24 mouse cellular contexts compared by ENCODE assay signal in genomic region chr2:103325301-103326048, GRCm38 (mm10). TPM values are rescaled to one million over a fixed set of nuclear protein-coding genes. Genes with fewer than 3 reads are reported as not detected.
DNase-seq lines count a peak whose midpoint lies in the region; ATAC-seq lines count a peak whose summit lies in the region.
"Had no signal": no experiment of that assay in that cellular context is flagged by ENCODE, and none has a peak within 500 bp of the region (broad histone marks: within the 10 kb centered on the region; RNA-seq: fewer than 3 reads in every experiment).

No protein-coding gene starts in this region.

- H3K4me1 ChIP-seq in kidney, embryonic 16.5 days (ENCODE audit: insufficient read depth, low read length), result peaks cover 15% of the 10 kb centered on the region
- peaks cover 34% of the 10 kb centered on the region for H3K4me1 ChIP-seq in lung, embryonic 15.5 days
- peaks cover 14% of the 10 kb centered on the region for H3K4me1 ChIP-seq in stomach, embryonic 15.5 days
- H3K4me1 ChIP-seq: embryonic facial prominence, embryonic 15.5 days; forebrain, embryonic 12.5 days; neural tube, embryonic 15.5 days had no signal

- no peaks in the 10 kb centered on the region for H3K36me3 ChIP-seq in kidney, embryonic 16.5 days (ENCODE audit: insufficient read depth, low read length)
- no peaks in the 10 kb centered on the region for H3K36me3 ChIP-seq in lung, embryonic 15.5 days
- no peaks in the 10 kb centered on the region for H3K36me3 ChIP-seq in stomach, embryonic 15.5 days
- H3K36me3 ChIP-seq: embryonic facial prominence, embryonic 15.5 days; forebrain, embryonic 12.5 days; liver, embryonic 13.5 days; neural tube, embryonic 15.5 days had no signal

- no peaks in the 10 kb centered on the region for H3K9me3 ChIP-seq in kidney, embryonic 16.5 days (ENCODE audit: low read length)
- no peaks in the 10 kb centered on the region for H3K9me3 ChIP-seq in lung, embryonic 15.5 days
- H3K9me3 ChIP-seq in stomach, embryonic 15.5 days, result no peaks in the 10 kb centered on the region
- H3K9me3 ChIP-seq: embryonic facial prominence, embryonic 15.5 days; forebrain, embryonic 12.5 days; liver, embryonic 13.5 days; neural tube, embryonic 15.5 days had no signal

- no peak overlapping the region for H3K4me3 ChIP-seq in kidney, embryonic 16.5 days (ENCODE audit: low read length)
- no peak overlapping the region for H3K4me3 ChIP-seq in lung, embryonic 15.5 days
- no peak overlapping the region for H3K4me3 ChIP-seq in stomach, embryonic 15.5 days (replicated peaks)
- H3K4me3 ChIP-seq: embryonic facial prominence, embryonic 15.5 days; forebrain, embryonic 12.5 days; layer of hippocampus, adult 2 months; liver, embryonic 13.5 days; myocyte; neural tube, embryonic 15.5 days had no signal

- 71% methylated on average over 7 of the region's 7 CpGs for WGBS in kidney, embryonic 16.5 days
- 54% methylated on average over 7 of the region's 7 CpGs for WGBS in lung, embryonic 15.5 days
- WGBS in stomach, embryonic 15.5 days, result 58% methylated on average over 7 of the region's 7 CpGs

- peak; percentile 67; the same call in 1 of the 2 replicates for ATAC-seq in kidney, embryonic 16.5 days (ENCODE audit: low FRiP score, low TSS enrichment)
- peak; percentile 64 for ATAC-seq in lung, embryonic 15.5 days (ENCODE audit: borderline replicate concordance, extremely low read depth, low FRiP score, low TSS enrichment)
- peak; percentile 88 for ATAC-seq in stomach, embryonic 15.5 days (ENCODE audit: insufficient read depth, low FRiP score, low read depth)
- ATAC-seq: activated CD4-positive, CD25-positive, alpha-beta regulatory T cell, adult 4 months; inflammation-experienced regulatory T-cells, adult 6 months had no signal

- H3K27ac ChIP-seq in kidney, embryonic 16.5 days (ENCODE audit: low read length), result peak overlapping the region; percentile 52; the same call in 1 of the 2 replicates
- H3K27ac ChIP-seq in lung, embryonic 15.5 days, result peak overlapping the region; percentile 86
- H3K27ac ChIP-seq in stomach, embryonic 15.5 days, result peak overlapping the region; percentile 86
- H3K27ac ChIP-seq: embryonic facial prominence, embryonic 15.5 days; forebrain, embryonic 12.5 days; layer of hippocampus, adult 2 months; liver, embryonic 13.5 days; neural tube, embryonic 15.5 days had no signal

- no peak overlapping the region for H3K9ac ChIP-seq in kidney, embryonic 16.5 days (replicated peaks; ENCODE audit: low read length)
- no peak overlapping the region for H3K9ac ChIP-seq in lung, embryonic 15.5 days
- no peak overlapping the region for H3K9ac ChIP-seq in stomach, embryonic 15.5 days
- H3K9ac ChIP-seq: embryonic facial prominence, embryonic 15.5 days; forebrain, embryonic 12.5 days; liver, embryonic 13.5 days; neural tube, embryonic 15.5 days had no signal

- DNase-seq in kidney, adult 18-20 months, result no peak
- DNase-seq in fat pad, adult 2 months (ENCODE audit: extremely low read depth, low read depth, low spot score), result peak; percentile 74
- no peak for DNase-seq in adrenal gland, adult (ENCODE audit: inconsistent age in 2 of 2, low spot score in 1 of 2)
- no peak for DNase-seq in adrenal gland, adult 18-20 months (ENCODE audit: low spot score in 2 of 2)
- DNase-seq: B cell, adult 2 months; cerebellum, adult 9-11 months; embryo, embryonic 11 days; gastrocnemius, postnatal 14 days; liver, embryonic 13.5 days; midbrain, embryonic 14.5 days; thymus, postnatal 4 days had no signal

- H3K4me2 ChIP-seq in kidney, embryonic 16.5 days (replicated peaks; ENCODE audit: low read depth, low read length), result no peak overlapping the region
- no peak overlapping the region for H3K4me2 ChIP-seq in lung, embryonic 15.5 days
- H3K4me2 ChIP-seq in stomach, embryonic 15.5 days, result 0 out of 2 replicates have a peak overlapping the region, but pooled peaks have one; percentile 15
- H3K4me2 ChIP-seq: embryonic facial prominence, embryonic 15.5 days; forebrain, embryonic 12.5 days; liver, embryonic 13.5 days; neural tube, embryonic 15.5 days had no signal

- no peaks in the 10 kb centered on the region for H3K27me3 ChIP-seq in kidney, embryonic 16.5 days (ENCODE audit: insufficient read depth, low read length)
- no peaks in the 10 kb centered on the region for H3K27me3 ChIP-seq in lung, embryonic 15.5 days
- H3K27me3 ChIP-seq in stomach, embryonic 15.5 days (replicated peaks), result no peaks in the 10 kb centered on the region
- H3K27me3 ChIP-seq: embryonic facial prominence, embryonic 15.5 days; forebrain, embryonic 12.5 days; liver, embryonic 13.5 days; neural tube, embryonic 15.5 days had no signal

RNA-seq across cellular contexts. Expression of gene Ehf, which starts 22.4 kb away (rescaled TPM):
- polyA plus RNA-seq in kidney, embryonic 16.5 days (2015; fragmentation: Nextera tagmentation; extraction: Ambion mirVana), result 25.7 and 29.0 TPM in 2 replicates
- 4.5 and 5.0 TPM in 2 replicates for polyA plus RNA-seq in lung, embryonic 15.5 days (2015; fragmentation: Nextera tagmentation; extraction: Ambion mirVana)
- polyA plus RNA-seq in stomach, embryonic 15.5 days (2015; fragmentation: Nextera tagmentation; extraction: Ambion mirVana), result 28.6 and 32.2 TPM in 2 replicates
- under 1 TPM in 1 of 2 experiments, not detected in 1; 0.50 TPM for total RNA-seq in adrenal gland, adult 18-20 months (2021)
- total RNA-seq: gastrocnemius, postnatal 14 days; layer of hippocampus, adult 2 months had no signal
- polyA plus RNA-seq: activated CD4-positive, CD25-positive, alpha-beta regulatory T cell, adult 4 months; heart, postnatal 0 days; hindbrain, embryonic 11.5 days; limb, embryonic 11.5 days; midbrain, embryonic 14.5 days; myocyte; neural tube, embryonic 15.5 days had no signal
